Mouse (Mus musculus) neural tube, embryonic 12.5 days (tissue): ENCODE data around the gene B020031M17Rik. TPM values are rescaled to one million over a fixed set of nuclear protein-coding genes. Genes with fewer than 3 reads are reported as not detected.
"Not testable (repeated sequence)": the region's sequence is repeated elsewhere in the genome, so short reads cannot be mapped to it uniquely, and the experiment has no call there.

ENCODE experiments used
- ATAC-seq: fragments of 200-750 bp; cut with Nextera tagmentation; 2 replicates; pipeline ENCODE4 v1.8.0; 2017; ENCODE audit warnings: low read depth, mild to moderate bottlenecking, moderate TSS enrichment, moderate library complexity; ENCODE audit not compliant: low FRiP score
- H3K27ac ChIP-seq: fragments of 300-500 bp; sonication (generic); 2 replicates; pipeline ENCODE4 v1.5.1; 2016
- H3K27me3 ChIP-seq: fragments of 300-500 bp; sonication (generic); replicated peaks from 2 replicates; pipeline ENCODE4 v1.6.1; 2016; ENCODE audit warnings: mild to moderate bottlenecking
- H3K36me3 ChIP-seq: fragments of 300-500 bp; sonication (generic); 2 replicates; pipeline ENCODE4 v1.6.1; 2016; ENCODE audit warnings: mild to moderate bottlenecking
- H3K4me1 ChIP-seq: fragments of 300-500 bp; sonication (generic); 2 replicates; pipeline ENCODE4 v1.6.1; 2016
- H3K4me2 ChIP-seq: fragments of 300-500 bp; sonication (generic); replicated peaks from 2 replicates; pipeline ENCODE4 v1.6.1; 2016; ENCODE audit warnings: mild to moderate bottlenecking
- H3K4me3 ChIP-seq: fragments of 300-500 bp; sonication (generic); 2 replicates; pipeline ENCODE4 v1.5.1; 2016
- H3K9ac ChIP-seq: fragments of 300-500 bp; sonication (generic); 2 replicates; pipeline ENCODE4 v1.6.1; 2016; ENCODE audit warnings: mild to moderate bottlenecking
- H3K9me3 ChIP-seq: fragments of 300-500 bp; sonication (generic); 2 replicates; pipeline ENCODE4 v1.6.1; 2016; ENCODE audit warnings: mild to moderate bottlenecking
- WGBS: fragments of 180-500 bp; shearing (Covaris S2); methylation state at CpG from one replicate; pipeline ENCODE4 v1.1.7; 2016; 5-methylcytosine and 5-hydroxymethylcytosine counted together
- polyA plus RNA-seq: library from polyadenylated mRNA; unstranded; fragments of >200 nt; fragmentation: Nextera tagmentation; extraction: Ambion mirVana; gene quantifications from 2 replicates; pipeline ENCODE4 v1.2.1, GENCODE M21; 2016

Gene B020031M17Rik
- polyA plus RNA-seq, 1 experiment from 2014 or later, result not detected

DNA sequence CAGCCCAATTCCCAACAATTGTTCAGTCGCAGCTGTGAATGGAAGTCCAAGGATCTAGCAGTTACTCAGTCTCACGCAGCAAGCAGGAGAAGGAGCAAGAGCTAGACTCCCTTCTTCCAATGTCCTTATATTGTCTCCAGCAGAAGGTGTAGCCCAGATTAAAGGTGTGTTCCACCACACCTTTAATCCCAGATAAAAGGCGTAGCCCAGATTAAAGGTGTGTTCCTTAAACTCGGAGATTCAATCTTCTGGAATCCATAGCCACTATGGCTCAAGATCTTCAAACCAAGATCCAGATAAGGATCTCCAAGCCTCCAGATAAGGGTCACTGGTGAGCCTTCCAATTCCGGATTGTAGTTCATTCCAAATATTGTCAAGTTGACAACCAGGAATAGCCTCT lies 21.4 kb downstream of the B020031M17Rik start, which contains the start of gene Gm21761:
Gene Gm21761 (minus strand): TSS at position 101 of the 400 bp plus-strand sequence.
- H3K27me3 ChIP-seq, H3K9ac ChIP-seq, H3K9me3 ChIP-seq, H3K27ac ChIP-seq, H3K4me3 ChIP-seq, H3K4me2 ChIP-seq, H3K36me3 ChIP-seq, ATAC-seq, H3K4me1 ChIP-seq: not testable (repeated sequence)
- WGBS, result 100% methylated on average over 1 of the region's 5 CpGs

DNA sequence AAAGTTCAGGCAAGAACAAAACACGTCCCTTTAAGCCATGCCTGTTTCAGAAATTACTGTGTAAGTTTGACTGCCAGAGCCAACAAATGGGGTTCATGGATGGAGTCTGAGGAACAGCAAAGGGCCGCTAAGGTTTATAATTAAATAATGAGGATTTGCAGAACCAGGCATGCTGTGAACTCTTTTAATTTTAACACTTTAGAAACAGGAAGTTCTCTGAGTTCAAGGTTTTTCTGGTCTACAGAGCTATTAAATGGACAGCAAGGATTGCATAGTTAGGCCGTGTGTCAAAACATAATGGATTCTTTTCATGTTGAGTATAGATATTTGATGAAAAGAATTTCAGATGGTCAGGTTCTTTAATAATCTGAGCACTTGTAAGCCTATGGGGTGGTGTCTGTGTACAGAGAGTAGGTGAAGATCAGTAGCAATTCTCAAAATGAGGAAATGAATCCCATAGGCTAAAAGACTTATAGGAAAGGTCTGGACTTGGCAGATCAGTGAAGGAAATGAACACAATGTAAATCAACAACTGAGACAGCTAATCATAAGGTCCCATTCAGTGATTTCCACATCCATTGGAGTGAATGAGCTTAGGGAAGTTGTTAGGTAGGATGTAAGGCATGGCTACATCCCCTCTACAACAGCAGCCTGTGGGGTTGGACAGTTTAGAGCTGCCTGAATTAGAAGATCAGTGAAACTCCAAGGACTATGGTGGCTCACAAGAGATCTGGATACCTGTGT lies 25.8 kb downstream of the B020031M17Rik start:
- ATAC-seq, H3K4me2 ChIP-seq: not testable (repeated sequence)

DNA sequence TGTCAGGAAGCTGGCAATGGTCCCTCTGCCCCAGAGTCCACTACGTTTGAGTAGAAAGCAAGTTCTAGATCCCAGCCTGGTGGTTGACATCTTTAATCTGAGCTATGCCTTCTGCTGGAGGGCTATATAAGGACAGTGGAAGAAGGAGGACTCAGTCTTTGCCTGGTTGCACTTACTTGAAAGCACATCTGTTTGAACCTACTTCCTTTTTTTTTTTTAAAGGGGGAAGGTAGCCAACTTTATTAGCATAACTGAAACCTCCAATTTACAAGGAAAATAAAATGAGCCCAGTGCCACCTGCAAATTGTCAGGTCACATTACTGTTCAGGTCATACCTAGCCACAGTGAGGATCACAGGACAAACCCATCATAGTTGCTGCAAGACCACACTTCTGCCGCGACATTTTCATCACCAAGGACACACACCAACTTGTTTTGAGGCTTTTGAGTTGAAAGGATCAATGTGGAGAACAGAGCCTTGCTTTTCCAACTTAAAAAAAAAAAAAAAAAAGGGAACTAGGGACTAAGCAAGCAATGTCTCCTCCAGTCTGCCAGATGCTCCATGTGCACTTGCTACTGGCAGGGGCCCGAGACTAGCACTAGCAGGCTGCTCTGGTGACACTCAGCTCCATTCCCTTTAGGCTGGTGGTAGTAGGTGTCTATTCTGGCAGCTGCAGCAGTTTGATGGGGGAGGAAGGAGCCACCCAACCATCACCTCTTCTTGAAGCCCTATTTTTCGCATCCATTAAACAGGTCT lies 33.5 kb downstream of the B020031M17Rik start:
- H3K4me2 ChIP-seq, H3K36me3 ChIP-seq, H3K4me3 ChIP-seq, H3K27me3 ChIP-seq, H3K9me3 ChIP-seq, H3K4me1 ChIP-seq, H3K9ac ChIP-seq, ATAC-seq, H3K27ac ChIP-seq: not testable (repeated sequence)
- WGBS, result 76% methylated on average over 4 of the region's 5 CpGs

More for the DNA sequence above, 25.8 kb downstream of the B020031M17Rik start:
- H3K27me3 ChIP-seq, H3K27ac ChIP-seq, H3K36me3 ChIP-seq, H3K4me3 ChIP-seq, H3K9ac ChIP-seq, H3K9me3 ChIP-seq, H3K4me1 ChIP-seq: not testable (repeated sequence)
- WGBS, result 90% methylated on average over 3 of the region's 3 CpGs

DNA sequence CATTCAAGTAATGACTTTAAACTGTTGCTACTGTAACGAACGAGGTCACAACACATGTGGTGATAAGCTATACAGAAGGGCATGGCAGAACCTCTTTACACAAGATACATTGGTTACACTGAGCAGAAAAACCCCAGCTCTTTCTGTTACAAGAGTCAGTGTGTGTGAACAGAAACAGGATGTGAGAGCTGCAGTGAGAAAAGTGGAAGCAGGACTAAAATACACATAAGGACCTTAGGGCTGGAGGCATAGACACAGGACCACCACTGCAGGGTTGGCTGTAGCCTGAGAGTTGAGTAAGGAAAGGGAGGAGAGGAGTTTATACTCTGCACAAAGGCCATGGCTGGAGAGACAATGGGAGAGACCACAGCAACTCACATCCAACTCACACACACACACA lies 34.2 kb downstream of the B020031M17Rik start:
- not testable (repeated sequence) for H3K4me3 ChIP-seq, H3K27ac ChIP-seq, H3K27me3 ChIP-seq, H3K4me1 ChIP-seq, H3K36me3 ChIP-seq, H3K9ac ChIP-seq, ATAC-seq, H3K9me3 ChIP-seq, H3K4me2 ChIP-seq
- WGBS, result 71% methylated on average over 2 of the region's 2 CpGs

Other genes with a start within 250 kb of the B020031M17Rik start
- 1.9 and 2.2 TPM in 2 replicates for gene Nim1k, start 194.9 kb downstream of the B020031M17Rik start, polyA plus RNA-seq
- 42.7 and 46.2 TPM in 2 replicates for gene Zfp131, start 159.9 kb downstream of the B020031M17Rik start, polyA plus RNA-seq
- not detected in 2 replicates for gene AF067063, start 120.6 kb downstream of the B020031M17Rik start, polyA plus RNA-seq
- not detected in 2 replicates for gene D13Ertd608e, start 114.8 kb downstream of the B020031M17Rik start, polyA plus RNA-seq
- gene Tcstv1, start 56.0 kb downstream of the B020031M17Rik start, polyA plus RNA-seq, result not detected in 2 replicates
- not detected in 2 replicates for gene Gm21761, start 21.5 kb downstream of the B020031M17Rik start, polyA plus RNA-seq
- gene Gm36079, start 76.2 kb upstream of the B020031M17Rik start, polyA plus RNA-seq, result not detected in 2 replicates
- gene Gm21188, start 101.4 kb upstream of the B020031M17Rik start, polyA plus RNA-seq, result not detected in 2 replicates
- not detected in 2 replicates for gene Gm20767, start 189.4 kb upstream of the B020031M17Rik start, polyA plus RNA-seq
- not detected in 2 replicates for gene Gm21818, start 221.6 kb upstream of the B020031M17Rik start, polyA plus RNA-seq